Mouse (Mus musculus) ES-E14 (cell line): ENCODE data around the gene Trpv2.

Source experiments
- CHD2 ChIP-seq: IDR thresholded peaks from 2 replicates; pipeline ENCODE4 v1.6.1; 2014; ENCODE audit warnings: mild to moderate bottlenecking, low read depth, low read length, inconsistent platforms
- HCFC1 ChIP-seq: IDR thresholded peaks from 2 replicates; pipeline ENCODE4 v1.6.1; 2012; ENCODE audit warnings: low read length, inconsistent platforms, borderline replicate concordance; ENCODE audit not compliant: insufficient read depth
- MAFK ChIP-seq: IDR thresholded peaks from 2 replicates; pipeline ENCODE4 v1.6.1; 2014; ENCODE audit warnings: mild to moderate bottlenecking, low read depth, low read length, inconsistent platforms; ENCODE audit not compliant: insufficient read depth
- ZNF384 ChIP-seq: IDR thresholded peaks from 2 replicates; pipeline ENCODE4 v1.6.1; 2012; ENCODE audit warnings: low read depth, low read length, inconsistent platforms

- TF ChIP-seq CHD2 (no peak), ZNF384 (no peak), HCFC1 (no peak), MAFK (no peak)
These were observed 72.2 kb downstream of the Trpv2 start for GRCm38 (mm10) chr11:62646495-62646843.
